Mouse (Mus musculus) embryonic facial prominence, embryonic 15.5 days (tissue): ENCODE measurements around the gene Msl1. TPM values are rescaled to one million over a fixed set of nuclear protein-coding genes. Genes with fewer than 3 reads are reported as not detected.

Source experiments
- ATAC-seq: fragments of 200-750 bp; cut with Nextera tagmentation; 2 replicates; pipeline ENCODE4 v1.8.0; 2017; ENCODE audit warnings: low read depth, moderate TSS enrichment; ENCODE audit not compliant: insufficient number of reproducible peaks, low FRiP score, low TSS enrichment
- H3K27ac ChIP-seq: fragments of 300-500 bp; sonication (generic); replicated peaks from 2 replicates; pipeline ENCODE4 v1.5.1; 2015; ENCODE audit warnings: mild to moderate bottlenecking, inconsistent platforms
- H3K27me3 ChIP-seq: fragments of 300-500 bp; sonication (generic); 2 replicates; pipeline ENCODE4 v1.6.1; 2015; ENCODE audit warnings: inconsistent platforms
- H3K36me3 ChIP-seq: fragments of 300-500 bp; sonication (generic); 2 replicates; pipeline ENCODE4 v1.6.1; 2015; ENCODE audit warnings: mild to moderate bottlenecking, inconsistent platforms
- H3K4me1 ChIP-seq: fragments of 300-500 bp; sonication (generic); 2 replicates; pipeline ENCODE4 v1.6.1; 2015; ENCODE audit warnings: inconsistent platforms
- H3K4me2 ChIP-seq: fragments of 300-500 bp; sonication (generic); replicated peaks from 2 replicates; pipeline ENCODE4 v1.6.1; 2015; ENCODE audit warnings: mild to moderate bottlenecking, inconsistent platforms
- H3K4me3 ChIP-seq: fragments of 300-500 bp; sonication (generic); replicated peaks from 2 replicates; pipeline ENCODE4 v1.5.1; 2015; ENCODE audit warnings: mild to moderate bottlenecking, inconsistent platforms
- H3K9ac ChIP-seq: fragments of 300-500 bp; sonication (generic); 2 replicates; pipeline ENCODE4 v1.6.1; 2015; ENCODE audit warnings: inconsistent platforms
- H3K9me3 ChIP-seq: fragments of 300-500 bp; sonication (generic); replicated peaks from 2 replicates; pipeline ENCODE4 v1.6.1; 2016; ENCODE audit warnings: inconsistent platforms
- WGBS: fragments of 180-500 bp; shearing (Covaris S2); methylation state at CpG from one replicate; pipeline ENCODE4 v1.1.7; 2015; 5-methylcytosine and 5-hydroxymethylcytosine counted together
- polyA plus RNA-seq: library from polyadenylated mRNA; unstranded; fragments of >200 nt; fragmentation: Nextera tagmentation; extraction: Ambion mirVana; gene quantifications from 2 replicates; pipeline ENCODE4 v1.2.1, GENCODE M21; 2015

Gene Msl1
- polyA plus RNA-seq, 1 experiment from 2014 or later: 28.7 TPM

GRCm38 (mm10) chr11:98752562-98753140 is 42.7 kb upstream of the Msl1 start:
- 82% methylated on average over 10 of the region's 10 CpGs for WGBS
- no peak overlapping the region for H3K4me3 ChIP-seq
- ATAC-seq: no peak
- no peak overlapping the region for H3K9ac ChIP-seq
- H3K4me1 ChIP-seq: peaks cover 76% of the 10 kb centered on the region
- peaks cover 35% of the 10 kb centered on the region for H3K36me3 ChIP-seq
- H3K27me3 ChIP-seq: no peaks in the 10 kb centered on the region
- H3K27ac ChIP-seq: no peak overlapping the region
- H3K4me2 ChIP-seq: no peak overlapping the region
- no peaks in the 10 kb centered on the region for H3K9me3 ChIP-seq

DNA sequence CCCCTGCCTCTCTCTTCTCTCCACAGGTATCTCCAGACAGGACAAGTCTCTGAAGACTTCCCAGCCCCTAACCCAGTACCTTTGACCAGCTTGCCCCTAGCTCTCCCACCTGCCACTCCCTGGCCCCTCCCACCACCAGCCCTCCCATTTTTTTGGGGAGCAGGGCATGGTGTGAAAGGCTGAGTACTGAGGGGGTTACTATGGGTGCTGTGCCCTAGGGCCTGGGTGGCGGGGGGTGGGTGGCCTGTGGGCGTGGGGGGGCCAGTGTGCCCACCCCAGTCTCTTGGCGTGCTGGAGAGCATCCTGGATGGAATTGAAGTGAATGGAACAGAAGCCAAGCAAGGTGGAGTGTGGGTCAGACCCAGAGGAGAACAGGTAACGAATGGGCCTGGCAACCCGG is 42.1 kb upstream of the Msl1 start:
- 85% methylated on average over 5 of the region's 5 CpGs for WGBS
- H3K27ac ChIP-seq: no peak overlapping the region

DNA sequence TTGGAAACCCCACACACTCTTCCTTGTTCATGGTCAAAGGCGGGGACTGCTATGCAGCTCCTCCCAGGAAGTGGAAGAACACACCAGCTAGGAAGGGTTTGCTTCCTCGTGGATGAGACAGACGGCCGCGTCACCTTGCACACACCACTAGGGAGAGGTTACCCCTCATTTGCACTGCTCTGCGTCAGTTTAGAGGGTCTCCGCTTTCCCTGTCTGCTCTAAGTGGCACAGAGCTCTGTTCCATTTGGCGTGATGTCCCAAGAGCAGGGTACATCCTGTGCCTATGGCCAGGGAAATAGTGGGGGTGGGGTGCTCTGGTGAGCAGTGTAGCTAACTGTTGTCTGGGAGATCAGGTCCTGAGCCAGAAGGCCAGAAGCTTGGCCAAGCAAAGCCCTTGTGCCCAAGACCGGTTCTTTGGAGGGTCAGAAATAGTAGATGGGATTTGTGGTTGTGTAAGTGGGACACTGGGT is 41.1 kb upstream of the Msl1 start:
- Histone ChIP-seq H3K27ac (peak overlapping the region; percentile 73), H3K4me3 (no peak overlapping the region), H3K36me3 (peaks cover 45% of the 10 kb centered on the region), H3K9ac (no peak overlapping the region), H3K4me1 (peaks cover 61% of the 10 kb centered on the region), H3K27me3 (no peaks in the 10 kb centered on the region), H3K9me3 (no peaks in the 10 kb centered on the region), H3K4me2 (no peak overlapping the region)
- ATAC-seq: no peak
- WGBS: 60% methylated on average over 9 of the region's 9 CpGs

More for the DNA sequence above, 42.1 kb upstream of the Msl1 start:
- Histone ChIP-seq H3K9ac (no peak overlapping the region), H3K4me3 (no peak overlapping the region), H3K4me1 (peaks cover 70% of the 10 kb centered on the region), H3K36me3 (peaks cover 37% of the 10 kb centered on the region), H3K4me2 (no peak overlapping the region), H3K27me3 (no peaks in the 10 kb centered on the region), H3K9me3 (no peaks in the 10 kb centered on the region)
- no peak for ATAC-seq

DNA sequence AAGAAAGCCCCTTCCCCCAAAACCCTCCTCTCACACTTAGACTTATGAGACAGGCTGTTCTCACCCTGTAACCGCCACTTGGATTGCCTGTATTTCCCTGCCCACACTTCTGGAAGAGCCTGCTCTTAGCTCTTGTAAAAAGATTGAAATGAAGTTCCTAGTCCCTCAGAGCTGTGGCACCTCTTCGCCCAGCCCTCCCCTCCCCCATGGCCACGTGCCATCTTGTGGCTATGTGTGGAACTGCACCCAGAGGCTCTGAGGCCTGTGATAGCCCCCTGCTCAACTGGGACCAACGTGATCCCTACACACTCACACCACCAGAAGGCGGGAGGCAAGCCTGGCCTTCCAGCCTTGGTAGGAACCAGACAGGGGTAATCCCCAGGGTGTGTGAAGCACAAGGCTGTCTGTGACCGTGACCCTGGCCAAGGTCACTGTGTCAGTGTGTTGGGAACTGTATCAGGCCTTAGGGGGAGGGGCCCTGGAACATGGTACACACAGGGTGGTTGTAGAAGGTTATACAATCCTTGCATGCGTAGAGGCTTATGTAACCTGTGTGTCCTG is 40.6 kb upstream of the Msl1 start:
- Histone ChIP-seq H3K36me3 (peaks cover 46% of the 10 kb centered on the region), H3K4me1 (peaks cover 55% of the 10 kb centered on the region), H3K4me2 (no peak overlapping the region), H3K27ac (peak overlapping the region; percentile 73), H3K27me3 (no peaks in the 10 kb centered on the region), H3K9me3 (no peaks in the 10 kb centered on the region), H3K4me3 (no peak overlapping the region), H3K9ac (no peak overlapping the region)
- ATAC-seq: 0 out of 2 replicates have a peak, but pooled peaks have one; percentile 12
- WGBS: 26% methylated on average over 7 of the region's 7 CpGs

GRCm38 (mm10) chr11:98755726-98756380 is 39.5 kb upstream of the Msl1 start:
- H3K4me2 ChIP-seq: no peak overlapping the region
- 94% methylated on average over 6 of the region's 6 CpGs for WGBS
- peaks cover 44% of the 10 kb centered on the region for H3K4me1 ChIP-seq
- H3K9me3 ChIP-seq: no peaks in the 10 kb centered on the region
- no peak overlapping the region for H3K4me3 ChIP-seq
- peaks cover 58% of the 10 kb centered on the region for H3K36me3 ChIP-seq
- H3K27me3 ChIP-seq: no peaks in the 10 kb centered on the region
- no peak for ATAC-seq
- no peak overlapping the region for H3K9ac ChIP-seq
- no peak overlapping the region for H3K27ac ChIP-seq

GRCm38 (mm10) chr11:98756711-98757110 is 38.6 kb upstream of the Msl1 start:
- H3K9ac ChIP-seq: no peak overlapping the region
- no peak overlapping the region for H3K27ac ChIP-seq
- 86% methylated on average over 12 of the region's 12 CpGs for WGBS

GRCm38 (mm10) chr11:98761939-98762338 is 33.4 kb upstream of the Msl1 start:
- ATAC-seq: no peak
- Histone ChIP-seq H3K4me1 (peaks cover 44% of the 10 kb centered on the region), H3K4me2 (no peak overlapping the region), H3K36me3 (peaks cover 70% of the 10 kb centered on the region), H3K4me3 (no peak overlapping the region), H3K27me3 (no peaks in the 10 kb centered on the region), H3K9me3 (no peaks in the 10 kb centered on the region), H3K9ac (no peak overlapping the region), H3K27ac (no peak overlapping the region)
- WGBS: 94% methylated on average over 4 of the region's 4 CpGs

More at GRCm38 (mm10) chr11:98756711-98757110, 38.6 kb upstream of the Msl1 start:
- Histone ChIP-seq H3K9me3 (no peaks in the 10 kb centered on the region), H3K4me2 (no peak overlapping the region), H3K36me3 (peaks cover 66% of the 10 kb centered on the region), H3K4me1 (peaks cover 35% of the 10 kb centered on the region), H3K4me3 (no peak overlapping the region), H3K27me3 (no peaks in the 10 kb centered on the region)
- no peak for ATAC-seq

DNA sequence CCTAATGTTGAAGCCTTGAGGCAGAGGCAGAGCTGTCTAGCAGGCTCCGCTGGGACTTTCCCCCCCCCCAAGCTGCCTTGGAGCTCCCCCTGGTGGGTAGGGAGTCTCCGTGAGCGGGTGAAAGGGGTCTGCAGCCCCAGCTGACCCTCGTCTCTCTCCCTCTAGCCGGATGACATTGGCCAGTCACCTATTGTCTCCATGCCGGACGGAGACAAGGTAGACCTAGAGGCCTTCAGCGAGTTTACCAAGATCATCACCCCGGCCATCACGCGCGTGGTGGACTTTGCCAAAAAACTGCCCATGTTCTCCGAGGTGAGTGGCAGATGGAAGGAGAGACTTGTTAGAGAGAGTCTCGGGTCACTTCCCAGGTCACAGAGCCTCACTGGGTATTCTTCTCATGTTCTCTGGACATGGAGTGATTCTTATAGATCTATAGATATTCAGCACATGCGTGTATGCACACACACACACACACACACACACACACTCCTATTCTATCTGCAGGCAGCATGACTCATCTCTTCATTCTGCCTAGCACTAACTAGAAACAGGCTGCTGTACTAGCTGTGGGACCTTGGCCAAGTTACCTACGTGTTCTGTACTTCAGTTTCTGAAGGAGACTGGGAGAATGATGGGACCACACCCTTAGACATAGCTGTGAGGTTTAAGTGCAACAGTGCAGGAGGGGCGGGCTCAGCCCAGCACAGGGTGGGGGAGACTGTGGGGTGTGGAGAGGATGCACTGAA is 32.4 kb upstream of the Msl1 start:
- H3K4me2 ChIP-seq: no peak overlapping the region
- no peak overlapping the region for H3K4me3 ChIP-seq
- H3K9ac ChIP-seq: no peak overlapping the region
- no peaks in the 10 kb centered on the region for H3K27me3 ChIP-seq
- ATAC-seq: peak; percentile 74; the same call in 1 of the 2 replicates
- H3K36me3 ChIP-seq: peaks cover 62% of the 10 kb centered on the region
- no peaks in the 10 kb centered on the region for H3K9me3 ChIP-seq
- H3K27ac ChIP-seq: peak overlapping the region; percentile 75
- H3K4me1 ChIP-seq: peaks cover 53% of the 10 kb centered on the region
- 61% methylated on average over 17 of the region's 17 CpGs for WGBS

DNA sequence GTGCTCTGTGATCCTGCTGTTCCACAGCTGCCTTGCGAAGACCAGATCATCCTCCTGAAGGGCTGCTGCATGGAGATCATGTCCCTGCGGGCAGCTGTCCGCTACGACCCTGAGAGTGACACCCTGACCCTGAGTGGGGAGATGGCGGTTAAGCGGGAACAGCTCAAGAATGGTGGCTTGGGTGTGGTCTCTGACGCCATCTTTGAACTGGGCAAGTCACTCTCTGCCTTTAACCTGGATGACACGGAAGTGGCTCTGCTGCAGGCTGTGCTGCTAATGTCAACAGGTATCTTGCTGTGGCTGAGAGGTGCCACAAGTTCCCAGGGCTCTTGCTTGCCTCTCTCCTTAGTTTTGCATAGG is 31.8 kb upstream of the Msl1 start:
- 77% methylated on average over 8 of the region's 8 CpGs for WGBS
- Histone ChIP-seq H3K4me3 (no peak overlapping the region), H3K27me3 (no peaks in the 10 kb centered on the region), H3K4me1 (peaks cover 58% of the 10 kb centered on the region), H3K9ac (no peak overlapping the region), H3K36me3 (peaks cover 60% of the 10 kb centered on the region), H3K27ac (peak overlapping the region; percentile 75), H3K9me3 (no peaks in the 10 kb centered on the region), H3K4me2 (no peak overlapping the region)
- ATAC-seq: no peak

DNA sequence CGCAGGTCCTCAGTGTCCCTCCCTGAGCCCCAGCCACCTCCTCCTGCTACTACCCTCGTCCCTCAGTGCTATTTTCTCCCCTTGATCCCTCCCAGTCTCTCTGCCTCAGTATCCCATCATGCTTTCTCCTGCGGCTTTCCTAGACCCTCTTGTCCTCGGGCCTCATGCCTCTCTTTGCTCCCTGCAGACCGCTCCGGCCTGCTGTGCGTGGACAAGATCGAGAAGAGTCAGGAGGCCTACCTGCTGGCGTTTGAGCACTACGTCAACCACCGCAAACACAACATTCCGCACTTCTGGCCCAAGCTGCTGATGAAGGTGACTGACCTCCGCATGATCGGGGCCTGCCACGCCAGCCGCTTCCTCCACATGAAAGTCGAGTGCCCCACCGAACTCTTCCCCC is 31.2 kb upstream of the Msl1 start:
- peak overlapping the region; percentile 75 for H3K27ac ChIP-seq
- H3K4me2 ChIP-seq: no peak overlapping the region
- no peak overlapping the region for H3K4me3 ChIP-seq
- 81% methylated on average over 18 of the region's 18 CpGs for WGBS
- H3K9ac ChIP-seq: no peak overlapping the region
- no peak for ATAC-seq
- H3K36me3 ChIP-seq: peaks cover 62% of the 10 kb centered on the region
- peaks cover 64% of the 10 kb centered on the region for H3K4me1 ChIP-seq
- no peaks in the 10 kb centered on the region for H3K27me3 ChIP-seq
- H3K9me3 ChIP-seq: no peaks in the 10 kb centered on the region

DNA sequence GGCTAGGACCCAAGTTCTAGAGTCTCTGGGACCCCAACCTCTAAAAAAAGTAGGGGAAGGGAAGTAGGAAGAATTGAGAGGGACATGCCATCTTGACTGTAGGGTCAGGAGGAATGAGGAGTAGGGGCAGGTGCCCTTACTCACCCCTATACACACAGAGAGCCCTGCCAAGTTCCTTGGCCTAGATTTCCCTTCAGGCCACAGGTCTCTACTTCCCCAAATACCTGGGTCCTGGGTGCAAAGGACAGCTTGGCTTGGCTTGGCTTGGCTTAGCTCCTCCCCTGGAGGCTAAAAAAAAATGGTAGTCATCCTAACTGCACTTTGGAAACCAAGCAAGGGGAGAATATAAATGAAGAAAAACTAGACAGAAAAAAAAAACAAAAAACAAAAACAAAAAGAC is 30.6 kb upstream of the Msl1 start:
- Histone ChIP-seq H3K4me1 (peaks cover 65% of the 10 kb centered on the region), H3K27me3 (no peaks in the 10 kb centered on the region), H3K9ac (no peak overlapping the region), H3K9me3 (no peaks in the 10 kb centered on the region), H3K27ac (0 out of 2 replicates have a peak overlapping the region, but pooled peaks have one; percentile 11), H3K4me3 (no peak overlapping the region), H3K36me3 (peaks cover 66% of the 10 kb centered on the region), H3K4me2 (no peak overlapping the region)
- ATAC-seq: no peak
